Mouse (Mus musculus) G1E (cell line): ENCODE measurements around the gene Tmem8. TPM values are rescaled to one million over a fixed set of nuclear protein-coding genes. Genes with fewer than 3 reads are reported as not detected.
A peak's percentile ranks its signal among the peaks of the same experiment; 100 is the strongest.

Source experiments
- ATAC-seq: 2 replicates; pipeline ENCODE4 v1.8.0; 2016; ENCODE audit warnings: mild to moderate bottlenecking; ENCODE audit not compliant: insufficient number of reproducible peaks, poor library complexity, low FRiP score, severe bottlenecking; ENCODE audit errors: extremely low read depth
- DNase-seq: peaks from one replicate; pipeline ENCODE4 v3.0.0; 2012; ENCODE audit warnings: low spot score
- H3K27me3 ChIP-seq: 2 replicates; pipeline ENCODE4 v1.6.1; 2012; ENCODE audit warnings: mild to moderate bottlenecking, low read length, inconsistent platforms; ENCODE audit not compliant: insufficient read depth
- H3K36me3 ChIP-seq: replicated peaks from 2 replicates; pipeline ENCODE3; 2012; ENCODE audit warnings: mild to moderate bottlenecking, inconsistent platforms
- H3K4me1 ChIP-seq: 2 replicates; pipeline ENCODE4 v1.6.1; 2012; ENCODE audit warnings: low read depth, low read length, inconsistent platforms, mixed read lengths; ENCODE audit not compliant: insufficient read depth
- H3K4me3 ChIP-seq: 2 replicates; pipeline ENCODE4 v1.5.1; 2012; ENCODE audit warnings: low read depth, mild to moderate bottlenecking, inconsistent platforms, low read length, moderate library complexity, mixed read lengths
- H3K9me3 ChIP-seq: replicated peaks from 2 replicates; pipeline ENCODE4 v1.6.1; 2012; ENCODE audit warnings: inconsistent platforms
- CTCF ChIP-seq: IDR thresholded peaks from 2 replicates; pipeline ENCODE4 v1.5.1; 2012; ENCODE audit warnings: low read depth, low read length, inconsistent platforms, mixed read lengths
- GATA1 ChIP-seq: IDR thresholded peaks from 2 replicates; pipeline ENCODE4 v1.6.1; 2012; ENCODE audit warnings: borderline replicate concordance, low read length, inconsistent platforms, mixed read lengths
- GATA2 ChIP-seq: IDR thresholded peaks from 2 replicates; pipeline ENCODE4 v1.6.1; 2012; ENCODE audit warnings: low read depth, low read length, inconsistent platforms, borderline replicate concordance
- POLR2AphosphoS5 ChIP-seq: IDR thresholded peaks from 2 replicates; pipeline ENCODE4 v1.6.1; 2012; ENCODE audit warnings: low read depth, low read length, inconsistent platforms; ENCODE audit not compliant: insufficient replicate concordance
- TAL1 ChIP-seq: conservative IDR thresholded peaks from 2 replicates; pipeline ENCODE4 v1.6.1; 2012; ENCODE audit warnings: low read depth, low read length, inconsistent platforms, mixed read lengths
- polyA plus RNA-seq: library from polyadenylated mRNA; stranded (reverse); fragments of >175 nt; gene quantifications from 2 replicates; pipeline ENCODE4 v1.2.3, GENCODE M21; 2012
- total RNA-seq, 2 experiments: library from RNA; stranded (forward) in 1 of 2; stranded (reverse) in 1 of 2; fragments of 200-1000 nt in 1 of 2; fragments of >200 nt in 1 of 2; fragmentation: Nextera tagmentation in 1 of 2; gene quantifications; 2 replicates each; pipeline ENCODE4 v1.2.3; 2014 to 2017

Gene Tmem8
- total and polyA plus RNA-seq, 3 experiments, result 3.0 to 6.4 (median 3.5) TPM

DNA sequence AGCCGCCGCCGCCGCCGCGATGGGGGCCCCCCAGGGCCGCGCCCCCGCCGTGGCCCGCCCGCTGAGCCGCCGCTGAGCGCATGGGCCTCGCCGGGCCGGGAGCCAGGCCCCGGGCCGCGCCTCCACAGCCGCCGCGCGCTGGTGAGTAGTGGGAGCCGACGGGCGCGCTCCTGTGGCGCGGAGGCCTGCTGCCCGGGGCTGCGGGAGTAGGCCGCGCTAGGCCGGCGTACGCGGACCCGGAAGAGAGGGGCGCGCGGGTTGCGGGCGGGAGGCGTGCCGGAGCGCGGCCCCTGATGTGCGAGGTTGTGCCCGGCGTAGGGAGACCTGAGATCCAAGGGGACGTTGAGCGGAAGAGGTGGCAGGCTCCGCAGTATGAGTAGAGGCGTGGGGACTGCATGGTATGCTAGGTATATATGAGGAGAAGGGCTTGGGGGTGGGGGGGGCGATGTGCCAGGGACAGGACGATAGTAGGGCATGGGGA, 25.8 kb downstream of the Tmem8 start:
- ATAC-seq (no peak), DNase-seq (peak; percentile 28)
- H3K4me1 ChIP-seq, result peaks cover 47% of the 10 kb centered on the region
- TF ChIP-seq CTCF (no peak), GATA1 (no peak), POLR2AphosphoS5 (no peak), GATA2 (no peak), TAL1 (no peak)
- H3K9me3 ChIP-seq, result no peaks in the 10 kb centered on the region
- H3K27me3 ChIP-seq, result no peaks in the 10 kb centered on the region
- H3K36me3 ChIP-seq, result peaks cover 49% of the 10 kb centered on the region
- H3K4me3 ChIP-seq, result peak overlapping the region; percentile 88

- no peak for ATAC-seq
- Histone ChIP-seq H3K4me1 (peaks cover 43% of the 10 kb centered on the region), H3K4me3 (no peak overlapping the region), H3K36me3 (peaks cover 66% of the 10 kb centered on the region), H3K9me3 (no peaks in the 10 kb centered on the region), H3K27me3 (no peaks in the 10 kb centered on the region)
- no peak for DNase-seq
- TF ChIP-seq GATA2 (no peak), GATA1 (no peak), POLR2AphosphoS5 (no peak), TAL1 (no peak), CTCF (no peak)
Measured at GRCm38 (mm10) chr17:26142796-26143195, 29.7 kb downstream of the Tmem8 start.

DNA sequence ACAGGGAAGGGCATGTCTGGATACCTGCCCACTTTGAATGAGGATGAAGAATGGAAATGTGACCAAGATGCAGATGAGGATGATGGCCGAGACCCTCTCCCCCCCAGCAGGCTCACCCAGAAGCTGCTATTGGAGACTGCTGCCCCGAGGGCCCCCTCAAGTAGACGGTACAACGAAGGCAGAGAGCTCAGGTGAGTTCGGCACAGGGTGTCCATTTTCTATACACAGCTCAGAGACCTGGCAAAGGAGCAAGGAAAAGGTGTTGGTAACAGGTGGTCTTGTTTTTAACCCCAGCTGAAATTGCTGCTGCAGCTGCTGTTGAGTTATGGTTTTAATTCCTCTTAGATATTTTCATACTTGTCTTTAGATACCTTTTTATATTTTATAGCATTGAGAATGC, 30.3 kb downstream of the Tmem8 start:
- H3K9me3 ChIP-seq, result no peaks in the 10 kb centered on the region
- peaks cover 38% of the 10 kb centered on the region for H3K4me1 ChIP-seq
- no peak overlapping the region for H3K4me3 ChIP-seq
- no peak for TF ChIP-seq POLR2AphosphoS5
- TF ChIP-seq TAL1, result no peak
- no peak for TF ChIP-seq GATA1
- no peak for TF ChIP-seq GATA2
- no peak for TF ChIP-seq CTCF
- no peak for DNase-seq
- H3K36me3 ChIP-seq, result peaks cover 72% of the 10 kb centered on the region
- no peak for ATAC-seq
- H3K27me3 ChIP-seq, result no peaks in the 10 kb centered on the region

DNA sequence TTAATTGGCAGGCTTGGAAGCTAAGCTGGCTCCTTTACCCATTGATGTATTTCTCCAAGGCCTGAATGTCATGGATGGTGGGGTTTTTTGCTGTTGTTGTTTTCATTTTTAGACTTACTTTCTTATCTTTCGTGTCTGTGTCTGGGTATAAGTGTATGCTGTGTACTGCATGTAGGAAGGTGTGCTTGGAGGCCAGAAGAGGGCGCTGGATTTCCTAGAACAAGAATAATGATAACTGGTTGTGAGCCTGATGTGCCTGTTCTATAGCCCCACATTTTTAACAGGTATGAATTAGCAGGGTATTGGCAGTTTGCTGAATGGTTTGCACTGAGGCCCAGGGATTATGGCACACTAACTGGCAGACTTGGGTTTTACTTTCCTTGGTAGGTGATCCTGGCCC, 36.0 kb downstream of the Tmem8 start:
- Histone ChIP-seq H3K9me3 (0 out of 2 replicates have a peak, but pooled peaks cover 2% of the 10 kb centered on the region), H3K36me3 (peaks cover 87% of the 10 kb centered on the region), H3K27me3 (no peaks in the 10 kb centered on the region), H3K4me1 (peaks cover 4% of the 10 kb centered on the region; the same call in 1 of the 2 replicates), H3K4me3 (no peak overlapping the region)
- no peak for DNase-seq
- no peak for ATAC-seq
- no peak for TF ChIP-seq TAL1
- TF ChIP-seq GATA2, result no peak
- no peak for TF ChIP-seq GATA1
- TF ChIP-seq POLR2AphosphoS5, result no peak
- no peak for TF ChIP-seq CTCF

- Histone ChIP-seq H3K4me1 (no peaks in the 10 kb centered on the region), H3K9me3 (0 out of 2 replicates have a peak, but pooled peaks cover 2% of the 10 kb centered on the region), H3K36me3 (peaks cover 83% of the 10 kb centered on the region), H3K4me3 (no peak overlapping the region), H3K27me3 (no peaks in the 10 kb centered on the region)
- no peak for ATAC-seq
- no peak for DNase-seq
- TF ChIP-seq CTCF (no peak), GATA1 (no peak), GATA2 (no peak), TAL1 (no peak), POLR2AphosphoS5 (no peak)
Measured at GRCm38 (mm10) chr17:26151886-26152630, 39.0 kb downstream of the Tmem8 start.

DNA sequence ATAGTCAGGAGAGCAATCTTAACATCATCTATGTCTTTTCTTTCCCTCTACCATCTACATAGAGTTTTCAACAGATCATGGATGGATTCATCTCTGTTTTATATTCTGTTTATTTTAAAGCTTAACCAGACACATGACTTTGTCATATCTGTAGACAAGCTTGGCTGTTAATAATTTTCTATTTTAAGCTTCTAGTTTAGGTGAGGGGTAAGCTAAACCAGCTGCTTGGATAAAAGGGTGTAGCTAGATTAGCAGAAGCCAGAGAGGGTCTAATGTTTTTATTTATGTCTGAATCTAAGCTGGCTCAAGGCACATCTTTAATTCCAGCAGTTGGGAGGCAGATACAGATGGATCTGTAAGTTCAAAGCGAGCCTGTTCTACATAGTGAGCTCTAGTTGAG, 49.6 kb downstream of the Tmem8 start:
- TF ChIP-seq GATA2 (no peak), GATA1 (no peak), CTCF (no peak), POLR2AphosphoS5 (no peak), TAL1 (no peak)
- no peak for ATAC-seq

GRCm38 (mm10) chr17:26168039-26168438, 54.9 kb downstream of the Tmem8 start:
- no peak for ATAC-seq

More for the DNA sequence above, 49.6 kb downstream of the Tmem8 start:
- H3K27me3 ChIP-seq, result no peaks in the 10 kb centered on the region
- no peak for DNase-seq
- H3K9me3 ChIP-seq, result no peaks in the 10 kb centered on the region
- H3K4me1 ChIP-seq, result peaks cover 2% of the 10 kb centered on the region; the same call in 1 of the 2 replicates
- H3K36me3 ChIP-seq, result peaks cover 51% of the 10 kb centered on the region
- H3K4me3 ChIP-seq, result no peak overlapping the region

More at GRCm38 (mm10) chr17:26168039-26168438, 54.9 kb downstream of the Tmem8 start:
- Histone ChIP-seq H3K36me3 (peaks cover 61% of the 10 kb centered on the region), H3K4me1 (peaks cover 16% of the 10 kb centered on the region), H3K4me3 (no peak overlapping the region), H3K9me3 (no peaks in the 10 kb centered on the region), H3K27me3 (no peaks in the 10 kb centered on the region)
- DNase-seq, result no peak
- no peak for TF ChIP-seq CTCF

Other genes starting within 250 kb of the Tmem8 start
- gene Mcrip2, start 244.5 kb upstream of the Tmem8 start, total RNA-seq (2014; fragmentation: Nextera tagmentation), result 8.2 and 8.7 TPM in 2 replicates
- gene Mcrip2, start 244.5 kb upstream of the Tmem8 start, total RNA-seq (2017), result 4.4 and 9.4 TPM in 2 replicates
- 77.6 and 103 TPM in 2 replicates for gene Mcrip2, start 244.5 kb upstream of the Tmem8 start, polyA plus RNA-seq
- 13.9 and 19.0 TPM in 2 replicates for gene Mettl26, start 238.2 kb upstream of the Tmem8 start, total RNA-seq (2014; fragmentation: Nextera tagmentation)
- 12.4 and 16.7 TPM in 2 replicates for gene Mettl26, start 238.2 kb upstream of the Tmem8 start, total RNA-seq (2017)
- gene Mettl26, start 238.2 kb upstream of the Tmem8 start, polyA plus RNA-seq, result 30.2 and 34.4 TPM in 2 replicates
- 1.1 and 1.4 TPM in 2 replicates for gene Wfikkn1, start 232.4 kb upstream of the Tmem8 start, total RNA-seq (2014; fragmentation: Nextera tagmentation)
- gene Wfikkn1, start 232.4 kb upstream of the Tmem8 start, total RNA-seq (2017), result 0.55 and 0.58 TPM in 2 replicates
- gene Wfikkn1, start 232.4 kb upstream of the Tmem8 start, polyA plus RNA-seq, result 0.51 and 0.57 TPM in 2 replicates
- 9.1 and 10.8 TPM in 2 replicates for gene Rab40c, start 193.6 kb upstream of the Tmem8 start, total RNA-seq (2014; fragmentation: Nextera tagmentation)
- 4.2 and 9.3 TPM in 2 replicates for gene Rab40c, start 193.6 kb upstream of the Tmem8 start, total RNA-seq (2017)
- gene Rab40c, start 193.6 kb upstream of the Tmem8 start, polyA plus RNA-seq, result 12.4 and 13.5 TPM in 2 replicates
- 116 and 431 TPM in 2 replicates for gene Pigq, start 168.4 kb upstream of the Tmem8 start, total RNA-seq (2014; fragmentation: Nextera tagmentation)
- gene Pigq, start 168.4 kb upstream of the Tmem8 start, total RNA-seq (2017), result 41.4 and 42.1 TPM in 2 replicates
- 81.8 and 136 TPM in 2 replicates for gene Pigq, start 168.4 kb upstream of the Tmem8 start, polyA plus RNA-seq
- gene Nhlrc4, start 168.3 kb upstream of the Tmem8 start, total RNA-seq (2014; fragmentation: Nextera tagmentation), result 0.38 and 1.7 TPM in 2 replicates
- gene Nhlrc4, start 168.3 kb upstream of the Tmem8 start, total RNA-seq (2017), result 0.33 TPM in 1 of 2 replicates, not detected in the other
- gene Nhlrc4, start 168.3 kb upstream of the Tmem8 start, polyA plus RNA-seq, result 1.1 and 2.7 TPM in 2 replicates
- gene A930017K11Rik, start 160.7 kb upstream of the Tmem8 start, total RNA-seq (2014; fragmentation: Nextera tagmentation), result not detected in 2 replicates
- 0.06 TPM in 1 of 2 replicates, not detected in the other for gene A930017K11Rik, start 160.7 kb upstream of the Tmem8 start, total RNA-seq (2017)
- 0.03 and 0.07 TPM in 2 replicates for gene A930017K11Rik, start 160.7 kb upstream of the Tmem8 start, polyA plus RNA-seq
- gene Capn15, start 127.5 kb upstream of the Tmem8 start, total RNA-seq (2014; fragmentation: Nextera tagmentation), result 14.6 and 17.3 TPM in 2 replicates
- 2.8 and 3.2 TPM in 2 replicates for gene Capn15, start 127.5 kb upstream of the Tmem8 start, total RNA-seq (2017)
- 41.6 and 47.8 TPM in 2 replicates for gene Capn15, start 127.5 kb upstream of the Tmem8 start, polyA plus RNA-seq
- gene Rab11fip3, start 43.7 kb upstream of the Tmem8 start, total RNA-seq (2014; fragmentation: Nextera tagmentation), result 9.9 and 13.9 TPM in 2 replicates
- 2.8 and 3.0 TPM in 2 replicates for gene Rab11fip3, start 43.7 kb upstream of the Tmem8 start, total RNA-seq (2017)
- gene Rab11fip3, start 43.7 kb upstream of the Tmem8 start, polyA plus RNA-seq, result 9.3 and 11.2 TPM in 2 replicates
- gene Decr2, start 23.0 kb upstream of the Tmem8 start, total RNA-seq (2014; fragmentation: Nextera tagmentation), result 6.4 and 19.1 TPM in 2 replicates
- 7.6 and 8.8 TPM in 2 replicates for gene Decr2, start 23.0 kb upstream of the Tmem8 start, total RNA-seq (2017)
- gene Decr2, start 23.0 kb upstream of the Tmem8 start, polyA plus RNA-seq, result 0.18 and 0.34 TPM in 2 replicates
- gene Nme4, start 17.7 kb upstream of the Tmem8 start, total RNA-seq (2014; fragmentation: Nextera tagmentation), result 23.3 and 25.2 TPM in 2 replicates
- gene Nme4, start 17.7 kb upstream of the Tmem8 start, total RNA-seq (2017), result 48.5 and 68.1 TPM in 2 replicates
- gene Nme4, start 17.7 kb upstream of the Tmem8 start, polyA plus RNA-seq, result 118 and 139 TPM in 2 replicates
- gene Mrpl28, start 10.2 kb downstream of the Tmem8 start, total RNA-seq (2014; fragmentation: Nextera tagmentation), result 25.6 and 40.2 TPM in 2 replicates
- 55.7 and 77.6 TPM in 2 replicates for gene Mrpl28, start 10.2 kb downstream of the Tmem8 start, total RNA-seq (2017)
- gene Mrpl28, start 10.2 kb downstream of the Tmem8 start, polyA plus RNA-seq, result 326 and 332 TPM in 2 replicates
- gene Axin1, start 25.4 kb downstream of the Tmem8 start, total RNA-seq (2014; fragmentation: Nextera tagmentation), result 60.4 and 87.3 TPM in 2 replicates
- gene Axin1, start 25.4 kb downstream of the Tmem8 start, total RNA-seq (2017), result 84.9 and 96.7 TPM in 2 replicates
- gene Axin1, start 25.4 kb downstream of the Tmem8 start, polyA plus RNA-seq, result 43.4 and 45.5 TPM in 2 replicates
- gene Pdia2, start 85.8 kb downstream of the Tmem8 start, total RNA-seq (2014; fragmentation: Nextera tagmentation), result 1.6 and 2.0 TPM in 2 replicates
- gene Pdia2, start 85.8 kb downstream of the Tmem8 start, total RNA-seq (2017), result 0.11 and 1.0 TPM in 2 replicates
- 0.65 and 0.74 TPM in 2 replicates for gene Pdia2, start 85.8 kb downstream of the Tmem8 start, polyA plus RNA-seq
- 21.2 and 37.9 TPM in 2 replicates for gene Rgs11, start 89.7 kb downstream of the Tmem8 start, total RNA-seq (2014; fragmentation: Nextera tagmentation)
- gene Rgs11, start 89.7 kb downstream of the Tmem8 start, total RNA-seq (2017), result 14.7 and 18.4 TPM in 2 replicates
- 29.5 and 34.9 TPM in 2 replicates for gene Rgs11, start 89.7 kb downstream of the Tmem8 start, polyA plus RNA-seq
- gene Arhgdig, start 94.5 kb downstream of the Tmem8 start, total RNA-seq (2014; fragmentation: Nextera tagmentation), result 4.4 and 6.2 TPM in 2 replicates
- gene Arhgdig, start 94.5 kb downstream of the Tmem8 start, total RNA-seq (2017), result 5.2 and 5.7 TPM in 2 replicates
- 17.6 and 21.5 TPM in 2 replicates for gene Arhgdig, start 94.5 kb downstream of the Tmem8 start, polyA plus RNA-seq
- gene Fam234a, start 130.9 kb downstream of the Tmem8 start, total RNA-seq (2014; fragmentation: Nextera tagmentation), result 5.5 and 7.0 TPM in 2 replicates
- gene Fam234a, start 130.9 kb downstream of the Tmem8 start, total RNA-seq (2017), result 3.0 and 3.2 TPM in 2 replicates
- gene Fam234a, start 130.9 kb downstream of the Tmem8 start, polyA plus RNA-seq, result 2.9 and 4.2 TPM in 2 replicates
- 85.2 and 96.8 TPM in 2 replicates for gene Luc7l, start 139.6 kb downstream of the Tmem8 start, total RNA-seq (2014; fragmentation: Nextera tagmentation)
- 85.3 and 85.9 TPM in 2 replicates for gene Luc7l, start 139.6 kb downstream of the Tmem8 start, total RNA-seq (2017)
- gene Luc7l, start 139.6 kb downstream of the Tmem8 start, polyA plus RNA-seq, result 40.9 and 45.0 TPM in 2 replicates